Mouse (Mus musculus) MEL (cell line): ENCODE data around the gene Flcn. TPM values are rescaled to one million over a fixed set of nuclear protein-coding genes. Genes with fewer than 3 reads are reported as not detected.

ENCODE experiments used
- DNase-seq: peaks from one replicate; pipeline ENCODE4 v3.0.0; 2011; ENCODE audit warnings: low read depth, low spot score
- H3K27ac ChIP-seq: 2 replicates; pipeline ENCODE4 v1.5.1; 2012; ENCODE audit warnings: low read depth, mild to moderate bottlenecking, control low read depth, low read length, moderate library complexity; ENCODE audit not compliant: control insufficient read depth
- H3K27me3 ChIP-seq, 2 experiments: fragments of 150-350 bp in 1 of 2; sonication (generic) in 1 of 2; 2 replicates each; pipeline ENCODE4 v1.6.1; 2012; ENCODE audit warnings: low read length in 2 of 2, mild to moderate bottlenecking in 2 of 2, improper control_type of control experiment in 1 of 2, moderate library complexity in 1 of 2; ENCODE audit not compliant: insufficient read depth in 2 of 2, control insufficient read depth in 1 of 2
- H3K36me3 ChIP-seq, 2 experiments: 2 replicates each; pipeline ENCODE4 v1.6.1; 2012 to 2014; ENCODE audit warnings: low read length in 2 of 2, improper control_type of control experiment in 1 of 2, inconsistent platforms in 1 of 2, mild to moderate bottlenecking in 1 of 2; ENCODE audit not compliant: insufficient read depth in 2 of 2, control insufficient read depth in 1 of 2
- H3K4me1 ChIP-seq, 2 experiments: fragments of 150-350 bp in 1 of 2; sonication (generic) in 1 of 2; 2 replicates each; pipeline ENCODE4 v1.6.1; 2012; ENCODE audit warnings: low read length in 2 of 2, improper control_type of control experiment in 1 of 2, mild to moderate bottlenecking in 1 of 2; ENCODE audit not compliant: insufficient read depth in 2 of 2, control insufficient read depth in 1 of 2
- H3K4me3 ChIP-seq, 2 experiments: fragments of 150-350 bp in 1 of 2; sonication (generic) in 1 of 2; 2 replicates each; pipeline ENCODE4 v1.5.1; 2012; ENCODE audit warnings: low read depth in 2 of 2, low read length in 2 of 2, mild to moderate bottlenecking in 2 of 2, moderate library complexity in 2 of 2, control low read depth in 1 of 2, improper control_type of control experiment in 1 of 2; ENCODE audit not compliant: control insufficient read depth in 1 of 2, insufficient read depth in 1 of 2
- H3K79me2 ChIP-seq: 2 replicates; pipeline ENCODE4 v1.6.1; 2012; ENCODE audit warnings: mild to moderate bottlenecking, low read length, moderate library complexity; ENCODE audit not compliant: control insufficient read depth, poor library complexity, insufficient read depth
- H3K9ac ChIP-seq: 2 replicates; pipeline ENCODE4 v1.6.1; 2012; ENCODE audit warnings: low read depth, mild to moderate bottlenecking, control low read depth, low read length, moderate library complexity; ENCODE audit not compliant: control insufficient read depth, poor library complexity, severe bottlenecking
- H3K9me3 ChIP-seq: fragments of 150-350 bp; sonication (generic); replicated peaks from 2 replicates; pipeline ENCODE4 v1.6.1; 2012; ENCODE audit warnings: mild to moderate bottlenecking, low read length, improper control_type of control experiment, moderate library complexity; ENCODE audit not compliant: insufficient read depth
- BHLHE40 ChIP-seq: IDR thresholded peaks from 2 replicates; pipeline ENCODE4 v1.6.1; 2012; ENCODE audit warnings: low read depth, mild to moderate bottlenecking, inconsistent platforms, low read length, improper control_type of control experiment, borderline replicate concordance
- CHD1 ChIP-seq: IDR thresholded peaks from 2 replicates; pipeline ENCODE4 v1.6.1; 2012; ENCODE audit warnings: low read depth, mild to moderate bottlenecking, inconsistent platforms, low read length, improper control_type of control experiment
- CHD2 ChIP-seq: IDR thresholded peaks from 2 replicates; pipeline ENCODE4 v1.6.1; 2011; ENCODE audit warnings: low read length, improper control_type of control experiment
- E2F4 ChIP-seq: IDR thresholded peaks from 2 replicates; pipeline ENCODE4 v1.6.1; 2011; ENCODE audit warnings: low read depth, low read length, improper control_type of control experiment, borderline replicate concordance
- ELF1 ChIP-seq: IDR thresholded peaks from 2 replicates; pipeline ENCODE4 v1.6.1; 2014; ENCODE audit warnings: low read depth, mild to moderate bottlenecking, inconsistent platforms, low read length, improper control_type of control experiment, moderate library complexity
- ETS1 ChIP-seq: IDR thresholded peaks from 2 replicates; pipeline ENCODE4 v1.6.1; 2012; ENCODE audit warnings: low read depth, mild to moderate bottlenecking, inconsistent platforms, low read length, improper control_type of control experiment, moderate library complexity
- GABPA ChIP-seq: IDR thresholded peaks from 2 replicates; pipeline ENCODE4 v1.6.1; 2012; ENCODE audit warnings: low read depth, mild to moderate bottlenecking, inconsistent platforms, low read length, improper control_type of control experiment, moderate library complexity
- GATA1 ChIP-seq: IDR thresholded peaks from 2 replicates; pipeline ENCODE4 v1.6.1; 2011; ENCODE audit warnings: low read depth, low read length, improper control_type of control experiment
- JUND ChIP-seq: IDR thresholded peaks from 2 replicates; pipeline ENCODE4 v1.6.1; 2011; ENCODE audit warnings: low read depth, mild to moderate bottlenecking, improper control_type of control experiment, low read length
- MAX ChIP-seq: IDR thresholded peaks from 2 replicates; pipeline ENCODE4 v1.6.1; 2011; ENCODE audit warnings: low read length, improper control_type of control experiment
- MAZ ChIP-seq: IDR thresholded peaks from 2 replicates; pipeline ENCODE4 v1.6.1; 2012; ENCODE audit warnings: low read depth, mild to moderate bottlenecking, inconsistent platforms, low read length, improper control_type of control experiment
- MXI1 ChIP-seq: IDR thresholded peaks from 2 replicates; pipeline ENCODE4 v1.6.1; 2011; ENCODE audit warnings: mild to moderate bottlenecking, low read depth, low read length, improper control_type of control experiment
- MYC ChIP-seq: IDR thresholded peaks from 2 replicates; pipeline ENCODE4 v1.6.1; 2011; ENCODE audit warnings: low read depth, mild to moderate bottlenecking, low read length, improper control_type of control experiment, moderate library complexity
- POLR2A ChIP-seq, 2 experiments: IDR thresholded peaks; 2 replicates each; pipeline ENCODE4 v1.6.1; 2011 to 2012; ENCODE audit warnings: low read length in 2 of 2, mild to moderate bottlenecking in 2 of 2, control low read depth in 1 of 2, improper control_type of control experiment in 1 of 2, low read depth in 1 of 2, moderate library complexity in 1 of 2; ENCODE audit not compliant: control insufficient read depth in 1 of 2, insufficient read depth in 1 of 2, poor library complexity in 1 of 2
- POLR2AphosphoS2 ChIP-seq: IDR thresholded peaks from 2 replicates; pipeline ENCODE4 v1.6.1; 2011; ENCODE audit warnings: low read length, improper control_type of control experiment
- POLR2AphosphoS5 ChIP-seq: IDR thresholded peaks from 2 replicates; pipeline ENCODE4 v1.6.1; 2012; ENCODE audit warnings: low read depth, borderline replicate concordance, mild to moderate bottlenecking, inconsistent platforms, low read length, moderate library complexity, mixed read lengths
- RAD21 ChIP-seq: IDR thresholded peaks from 2 replicates; pipeline ENCODE4 v1.6.1; 2011; ENCODE audit warnings: mild to moderate bottlenecking, low read depth, low read length, improper control_type of control experiment
- RCOR1 ChIP-seq: IDR thresholded peaks from 2 replicates; pipeline ENCODE4 v1.6.1; 2012; ENCODE audit warnings: low read depth, mild to moderate bottlenecking, inconsistent platforms, low read length, improper control_type of control experiment
- SMC3 ChIP-seq: IDR thresholded peaks from 2 replicates; pipeline ENCODE4 v1.6.1; 2011; ENCODE audit warnings: low read depth, low read length, improper control_type of control experiment
- TAL1 ChIP-seq: IDR thresholded peaks from 2 replicates; pipeline ENCODE4 v1.6.1; 2012; ENCODE audit warnings: mild to moderate bottlenecking, inconsistent platforms, low read length, moderate library complexity, mixed read lengths
- TBP ChIP-seq: IDR thresholded peaks from 2 replicates; pipeline ENCODE4 v1.8.0; 2011; ENCODE audit warnings: low read depth, low read length, improper control_type of control experiment
- UBTF ChIP-seq: IDR thresholded peaks from 2 replicates; pipeline ENCODE4 v1.6.1; 2012; ENCODE audit warnings: low read depth, mild to moderate bottlenecking, inconsistent platforms, low read length, improper control_type of control experiment, moderate library complexity, borderline replicate concordance; ENCODE audit not compliant: insufficient read depth
- USF2 ChIP-seq, 2 experiments: IDR thresholded peaks; 2 replicates each; pipeline ENCODE4 v1.6.1; 2011 to 2012; ENCODE audit warnings: improper control_type of control experiment in 2 of 2, low read length in 2 of 2, borderline replicate concordance in 1 of 2, inconsistent platforms in 1 of 2, low read depth in 1 of 2, mild to moderate bottlenecking in 1 of 2; ENCODE audit not compliant: insufficient read depth in 1 of 2
- ZMIZ1 ChIP-seq: IDR thresholded peaks from 2 replicates; pipeline ENCODE4 v1.6.1; 2012; ENCODE audit warnings: low read depth, mild to moderate bottlenecking, inconsistent platforms, low read length, improper control_type of control experiment, moderate library complexity
- ZNF384 ChIP-seq: IDR thresholded peaks from 2 replicates; pipeline ENCODE4 v1.6.1; 2012; ENCODE audit warnings: low read depth, mild to moderate bottlenecking, inconsistent platforms, low read length, improper control_type of control experiment
- polyA plus RNA-seq, 2 experiments: library from polyadenylated mRNA; stranded (reverse) in 1 of 2; unstranded in 1 of 2; fragments of >175 nt in 1 of 2; fragments of >200 nt in 1 of 2; gene quantifications; 2 replicates each; pipeline versions ENCODE4 v1.2.1 to v1.2.4; 2012; ENCODE audit warnings: low replicate concordance in 2 of 2, low read depth in 1 of 2; ENCODE audit not compliant: insufficient read length in 2 of 2, insufficient read depth in 1 of 2, missing spikeins in 1 of 2
- total RNA-seq: library from RNA; depleted of rRNA; stranded (reverse); fragments of 300-350 nt; gene quantifications from 2 replicates; pipeline ENCODE4 v1.2.3, GENCODE M21; 2012

The Flcn gene
- total and polyA plus RNA-seq, 3 experiments: 33.7 to 36.1 TPM; not detected in 1

DNA sequence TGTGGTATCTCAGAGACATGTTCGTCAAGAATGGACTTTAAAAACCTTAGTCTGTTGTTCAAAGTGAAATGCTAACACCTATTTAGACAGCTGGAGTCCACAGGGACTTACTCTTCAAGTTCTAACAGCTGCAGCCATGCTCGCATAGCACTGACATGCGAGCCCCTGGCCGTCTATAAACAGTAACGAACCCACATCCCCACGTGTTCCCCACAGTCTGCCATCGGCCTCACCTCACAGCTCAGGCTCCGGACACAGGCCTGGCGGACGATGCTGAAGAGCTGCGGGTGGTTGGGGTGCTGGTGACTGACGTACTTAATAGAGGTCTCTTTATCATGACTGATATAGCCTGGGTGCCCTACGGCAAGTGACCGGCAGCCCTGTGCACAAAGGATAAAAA lies 6.3 kb downstream of the Flcn start:
- no peak overlapping the region for H3K9ac ChIP-seq
- no peak overlapping the region for H3K4me3 ChIP-seq
- H3K4me1 ChIP-seq: peaks cover 0 to 2% of the 10 kb centered on the region in 2 experiments; a peak in 2 of 4 replicates
- H3K9me3 ChIP-seq: no peaks in the 10 kb centered on the region
- H3K36me3 ChIP-seq: peaks cover 2 to 28% of the 10 kb centered on the region in 2 experiments
- no peak for DNase-seq
- TF ChIP-seq GATA1: no peak
- TF ChIP-seq ZNF384: no peak
- no peak for TF ChIP-seq RCOR1
- no peak for TF ChIP-seq MYC
- no peak for TF ChIP-seq CHD2
- TF ChIP-seq E2F4: no peak
- TF ChIP-seq MAX: no peak
- no peak for TF ChIP-seq JUND
- no peak for TF ChIP-seq USF2 (IDR thresholded peaks at IDR 0.05; ENCODE audit: borderline replicate concordance in 1 of 2, insufficient read depth in 1 of 2, low read depth in 1 of 2, low read length in 2 of 2)
- no peak for TF ChIP-seq MXI1
- TF ChIP-seq MAZ: no peak
- no peak for TF ChIP-seq RAD21
- TF ChIP-seq SMC3: no peak
- no peak for TF ChIP-seq ETS1
- no peak for TF ChIP-seq BHLHE40
- TF ChIP-seq GABPA: no peak
- TF ChIP-seq POLR2A (IDR thresholded peaks at IDR 0.05; ENCODE audit: control insufficient read depth in 1 of 2, insufficient read depth in 1 of 2, low read depth in 1 of 2, low read length in 2 of 2, poor library complexity in 1 of 2): no peak
- no peaks in the 10 kb centered on the region for H3K27me3 ChIP-seq
- no peak overlapping the region for H3K27ac ChIP-seq
- peaks cover 5% of the 10 kb centered on the region for H3K79me2 ChIP-seq

DNA sequence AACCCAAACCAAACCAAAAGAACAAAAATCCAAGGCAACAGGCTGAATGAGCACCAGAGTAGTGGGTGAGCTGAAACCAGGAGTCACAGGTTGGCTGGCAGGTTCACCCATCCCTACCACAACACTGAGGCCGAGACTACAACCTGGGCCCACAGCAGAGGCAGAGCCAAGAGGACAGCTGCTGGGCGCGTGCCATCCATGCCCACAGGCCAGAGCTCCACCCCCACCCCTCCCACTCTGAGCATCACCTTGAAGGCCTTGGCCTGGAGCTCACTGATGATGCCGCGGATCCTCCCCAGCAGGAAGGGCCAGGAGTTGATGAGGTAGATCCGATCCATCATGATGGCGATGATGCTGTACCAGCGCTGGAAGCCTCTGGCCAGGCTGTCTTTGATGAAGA lies 7.9 kb downstream of the Flcn start:
- Histone ChIP-seq H3K27me3 (no peaks in the 10 kb centered on the region), H3K79me2 (peaks cover under 1% of the 10 kb centered on the region; the same call in 1 of the 2 replicates), H3K9ac (no peak overlapping the region), H3K9me3 (no peaks in the 10 kb centered on the region), H3K36me3 (peaks cover 0 to 33% of the 10 kb centered on the region in 2 experiments; a peak in 2 of 4 replicates), H3K4me3 (no peak overlapping the region), H3K27ac (no peak overlapping the region), H3K4me1 (no peaks in the 10 kb centered on the region)
- DNase-seq: no peak
- TF ChIP-seq MYC (no peak), BHLHE40 (no peak), RCOR1 (no peak), TBP (no peak), MXI1 (no peak), UBTF (no peak), TAL1 (no peak), POLR2AphosphoS5 (no peak), CHD1 (no peak), CHD2 (no peak), POLR2AphosphoS2 (no peak), RAD21 (no peak), ZMIZ1 (no peak), GATA1 (no peak), GABPA (no peak), ELF1 (no peak), ZNF384 (no peak)
